Mouse (Mus musculus): Measurements from ENCODE around the gene Sipa1. TPM values are rescaled to one million over a fixed set of nuclear protein-coding genes. Genes with fewer than 3 reads are reported as not detected.

The Sipa1 gene
- total RNA-seq, 4 experiments from 2014 or later, result 40.3 to 76.9 (median 57.8) TPM

- no peak for DNase-seq
Observed at GRCm38 (mm10) chr19:5686437-5686836, 22.9 kb upstream of the Sipa1 start.

- DNase-seq, result peak; percentile 6
Observed at GRCm38 (mm10) chr19:5685861-5686260, 22.4 kb upstream of the Sipa1 start.

- DNase-seq, result peak; percentile 13
Observed at GRCm38 (mm10) chr19:5685431-5685830, 21.9 kb upstream of the Sipa1 start.

- DNase-seq, result peak; percentile 3
Observed at GRCm38 (mm10) chr19:5684985-5685384, 21.5 kb upstream of the Sipa1 start.

- DNase-seq, result no peak
Observed at GRCm38 (mm10) chr19:5684236-5684635, 20.7 kb upstream of the Sipa1 start.

- peak; percentile 72 for DNase-seq
Observed at GRCm38 (mm10) chr19:5680432-5680831, 16.9 kb upstream of the Sipa1 start.

GRCm38 (mm10) chr19:5668372-5668771 is 4.9 kb upstream of the Sipa1 start:
- DNase-seq, result no peak

- no peak for DNase-seq
Observed at GRCm38 (mm10) chr19:5666386-5666785, 2.9 kb upstream of the Sipa1 start.

- no peak for DNase-seq
Observed at GRCm38 (mm10) chr19:5665465-5665864, 2.0 kb upstream of the Sipa1 start.

- DNase-seq, result no peak
Observed at GRCm38 (mm10) chr19:5664669-5665257, 1.3 kb upstream of the Sipa1 start.

- DNase-seq, result no peak
Observed at GRCm38 (mm10) chr19:5662310-5662709, 1.2 kb downstream of the Sipa1 start.

- DNase-seq, result no peak
Observed at GRCm38 (mm10) chr19:5660942-5661751, 2.4 kb downstream of the Sipa1 start.

GRCm38 (mm10) chr19:5654720-5655298 is 8.7 kb downstream of the Sipa1 start:
- DNase-seq, result no peak

- DNase-seq, result no peak
Observed at GRCm38 (mm10) chr19:5653969-5654719, 9.4 kb downstream of the Sipa1 start.

GRCm38 (mm10) chr19:5652570-5652969 is 10.9 kb downstream of the Sipa1 start:
- no peak for DNase-seq

- DNase-seq, result no peak
Observed at GRCm38 (mm10) chr19:5651502-5652274, 11.8 kb downstream of the Sipa1 start.

GRCm38 (mm10) chr19:5649298-5649741 is 14.2 kb downstream of the Sipa1 start:
- no peak for DNase-seq

GRCm38 (mm10) chr19:5648401-5649297 is 14.9 kb downstream of the Sipa1 start:
- DNase-seq, result peak; percentile 85

- DNase-seq, result no peak
Observed at GRCm38 (mm10) chr19:5647791-5648190, 15.7 kb downstream of the Sipa1 start.

GRCm38 (mm10) chr19:5646731-5647330 is 16.7 kb downstream of the Sipa1 start:
- no peak for DNase-seq

- DNase-seq, result no peak
Observed at GRCm38 (mm10) chr19:5645280-5645679, 18.2 kb downstream of the Sipa1 start.

All from adrenal gland, adult 8-10 months (tissue).